Mouse (Mus musculus) lung, embryonic 14.5 days (tissue): ENCODE results near the gene Mrps5. TPM values are rescaled to one million over a fixed set of nuclear protein-coding genes. Genes with fewer than 3 reads are reported as not detected.

Experiments
- ATAC-seq: fragments of 200-750 bp; cut with Nextera tagmentation; 2 replicates; pipeline ENCODE4 v1.8.0; 2017; ENCODE audit warnings: mild to moderate bottlenecking, moderate TSS enrichment, moderate library complexity; ENCODE audit not compliant: insufficient read depth
- DNase-seq: peaks from one replicate; pipeline ENCODE4 v3.0.0-alpha.2; 2015
- H3K27ac ChIP-seq: fragments of 300-500 bp; sonication (generic); 2 replicates; pipeline ENCODE4 v1.5.1; 2014; ENCODE audit warnings: low read depth, mild to moderate bottlenecking, moderate library complexity
- H3K27me3 ChIP-seq: fragments of 300-500 bp; sonication (generic); 2 replicates; pipeline ENCODE4 v1.6.1; 2014; ENCODE audit warnings: low read length, control low read depth; ENCODE audit not compliant: insufficient read depth
- H3K36me3 ChIP-seq: fragments of 300-500 bp; sonication (generic); 2 replicates; pipeline ENCODE4 v1.6.1; 2014; ENCODE audit warnings: control low read depth; ENCODE audit not compliant: insufficient read depth
- H3K4me1 ChIP-seq: fragments of 300-500 bp; sonication (generic); 2 replicates; pipeline ENCODE4 v1.6.1; 2014; ENCODE audit warnings: antibody characterized with exemption, control low read depth; ENCODE audit not compliant: insufficient read depth
- H3K4me2 ChIP-seq: fragments of 300-500 bp; sonication (generic); 2 replicates; pipeline ENCODE4 v1.6.1; 2014; ENCODE audit warnings: mild to moderate bottlenecking
- H3K4me3 ChIP-seq: fragments of 300-500 bp; sonication (generic); 2 replicates; pipeline ENCODE4 v1.5.1; 2014; ENCODE audit warnings: low read depth, low read length
- H3K9ac ChIP-seq: fragments of 300-500 bp; sonication (generic); 2 replicates; pipeline ENCODE4 v1.6.1; 2014
- H3K9me3 ChIP-seq: fragments of 300-500 bp; sonication (generic); 2 replicates; pipeline ENCODE4 v1.6.1; 2016; ENCODE audit warnings: low read depth, low read length, control low read depth
- CTCF ChIP-seq: IDR thresholded peaks from 2 replicates; pipeline ENCODE4 v1.5.1; 2016; ENCODE audit warnings: antibody characterized with exemption, low read depth
- WGBS: fragments of 180-500 bp; shearing (Covaris S2); extraction: QIAGEN DNeasy Blood & Tissue Kit; methylation state at CpG from one replicate; pipeline ENCODE4 v1.1.7; 2014; 5-methylcytosine and 5-hydroxymethylcytosine counted together
- polyA plus RNA-seq: library from polyadenylated mRNA; unstranded; fragments of >200 nt; fragmentation: Nextera tagmentation; extraction: Ambion mirVana; gene quantifications from 2 replicates; pipeline ENCODE4 v1.2.1, GENCODE M21; 2014

Mrps5 gene
- polyA plus RNA-seq, 1 experiment from 2014 or later: 127 TPM

GRCm38 (mm10) chr2:127638973-127639372 is 52.0 kb downstream of the Mrps5 start:
- no peak for DNase-seq
- no peaks in the 10 kb centered on the region for H3K36me3 ChIP-seq

GRCm38 (mm10) chr2:127643728-127644704 is 57.0 kb downstream of the Mrps5 start:
- ATAC-seq: no peak

More at GRCm38 (mm10) chr2:127638973-127639372, 52.0 kb downstream of the Mrps5 start:
- no peaks in the 10 kb centered on the region for H3K27me3 ChIP-seq
- H3K9ac ChIP-seq: no peak overlapping the region
- H3K4me1 ChIP-seq: no peaks in the 10 kb centered on the region
- H3K9me3 ChIP-seq: no peaks in the 10 kb centered on the region
- no peak overlapping the region for H3K4me2 ChIP-seq
- TF ChIP-seq CTCF: no peak
- H3K27ac ChIP-seq: no peak overlapping the region
- ATAC-seq: no peak
- 67% methylated on average over 9 of the region's 9 CpGs for WGBS
- no peak overlapping the region for H3K4me3 ChIP-seq

GRCm38 (mm10) chr2:127646875-127647274 is 59.9 kb downstream of the Mrps5 start:
- no peak for TF ChIP-seq CTCF
- H3K36me3 ChIP-seq: no peaks in the 10 kb centered on the region
- no peaks in the 10 kb centered on the region for H3K9me3 ChIP-seq
- ATAC-seq (no peak), DNase-seq (peak; percentile 18)
- no peaks in the 10 kb centered on the region for H3K4me1 ChIP-seq
- no peak overlapping the region for H3K4me3 ChIP-seq
- H3K27ac ChIP-seq: no peak overlapping the region
- H3K4me2 ChIP-seq: no peak overlapping the region
- WGBS: 43% methylated on average over 5 of the region's 5 CpGs
- no peaks in the 10 kb centered on the region for H3K27me3 ChIP-seq
- no peak overlapping the region for H3K9ac ChIP-seq

More at GRCm38 (mm10) chr2:127643728-127644704, 57.0 kb downstream of the Mrps5 start:
- H3K36me3 ChIP-seq: no peaks in the 10 kb centered on the region
- H3K9ac ChIP-seq: no peak overlapping the region
- no peaks in the 10 kb centered on the region for H3K27me3 ChIP-seq
- no peak overlapping the region for H3K4me3 ChIP-seq
- no peak overlapping the region for H3K4me2 ChIP-seq
- DNase-seq: peak; percentile 6
- WGBS: 35% methylated on average over 19 of the region's 19 CpGs
- 0 out of 2 replicates have a peak overlapping the region, but pooled peaks have one; percentile 15 for H3K27ac ChIP-seq
- H3K4me1 ChIP-seq: no peaks in the 10 kb centered on the region
- no peak for TF ChIP-seq CTCF
- H3K9me3 ChIP-seq: no peaks in the 10 kb centered on the region

- no peak overlapping the region for H3K27ac ChIP-seq
- no peak overlapping the region for H3K9ac ChIP-seq
- no peak for TF ChIP-seq CTCF
- DNase-seq (no peak), ATAC-seq (no peak)
- no peaks in the 10 kb centered on the region for H3K9me3 ChIP-seq
- no peak overlapping the region for H3K4me2 ChIP-seq
- H3K36me3 ChIP-seq: no peaks in the 10 kb centered on the region
- WGBS: 82% methylated on average over 6 of the region's 6 CpGs
- H3K27me3 ChIP-seq: no peaks in the 10 kb centered on the region; the same call in 1 of the 2 replicates
- no peak overlapping the region for H3K4me3 ChIP-seq
- H3K4me1 ChIP-seq: no peaks in the 10 kb centered on the region
These were observed 61.1 kb downstream of the Mrps5 start for GRCm38 (mm10) chr2:127648145-127648544.

GRCm38 (mm10) chr2:127649921-127650320 is 62.9 kb downstream of the Mrps5 start:
- no peak for DNase-seq
- Histone ChIP-seq H3K27ac (no peak overlapping the region), H3K9me3 (no peaks in the 10 kb centered on the region), H3K4me1 (no peaks in the 10 kb centered on the region), H3K4me2 (no peak overlapping the region), H3K27me3 (peaks cover 14% of the 10 kb centered on the region), H3K36me3 (no peaks in the 10 kb centered on the region), H3K9ac (no peak overlapping the region), H3K4me3 (no peak overlapping the region)
- no peak for ATAC-seq
- whole genome bisulfite sequencing: 54% methylated on average over 5 of the region's 5 CpGs
- no peak for TF ChIP-seq CTCF

- ATAC-seq (no peak), DNase-seq (no peak)
- Histone ChIP-seq H3K4me2 (no peak overlapping the region), H3K9me3 (no peaks in the 10 kb centered on the region), H3K27me3 (peaks cover 31% of the 10 kb centered on the region), H3K9ac (no peak overlapping the region), H3K4me3 (no peak overlapping the region), H3K27ac (0 out of 2 replicates have a peak overlapping the region, but pooled peaks have one; percentile 51), H3K36me3 (no peaks in the 10 kb centered on the region), H3K4me1 (no peaks in the 10 kb centered on the region)
- 74% methylated on average over 5 of the region's 5 CpGs for WGBS
- no peak for TF ChIP-seq CTCF
These were observed 64.6 kb downstream of the Mrps5 start for GRCm38 (mm10) chr2:127651601-127652000.

- H3K4me3 ChIP-seq: no peak overlapping the region
- no peak overlapping the region for H3K9ac ChIP-seq
- TF ChIP-seq CTCF: no peak
- H3K36me3 ChIP-seq: no peaks in the 10 kb centered on the region
- DNase-seq (peak; percentile 69), ATAC-seq (peak; percentile 39; the same call in 1 of the 2 replicates)
- peak overlapping the region; percentile 51; the same call in 1 of the 2 replicates for H3K27ac ChIP-seq
- no peaks in the 10 kb centered on the region for H3K9me3 ChIP-seq
- no peaks in the 10 kb centered on the region for H3K4me1 ChIP-seq
- H3K27me3 ChIP-seq: peaks cover 38% of the 10 kb centered on the region
- no peak overlapping the region for H3K4me2 ChIP-seq
These were observed 65.3 kb downstream of the Mrps5 start for GRCm38 (mm10) chr2:127652335-127652734.
